Mouse (Mus musculus): Measurements from ENCODE around the gene Gtf2ird1. TPM values are rescaled to one million over a fixed set of nuclear protein-coding genes. Genes with fewer than 3 reads are reported as not detected.
A peak's percentile ranks its signal among the peaks of the same experiment; 100 is the strongest.

Gtf2ird1 gene
- polyA plus RNA-seq, 2 experiments = 99.0 to 100 TPM

GRCm38 (mm10) chr5:134491712-134492417 is 35.3 kb upstream of the Gtf2ird1 start:
- Histone ChIP-seq H3K9ac (ENCODE audit: low read depth, low read length, severe bottlenecking) (no peak overlapping the region), H3K4me2 (replicated peaks; ENCODE audit: low read depth, low read length, severe bottlenecking) (no peak overlapping the region), H3K4me1 (ENCODE audit: control insufficient read depth, insufficient read depth, low read length) (0 out of 2 replicates have a peak, but pooled peaks cover 2% of the 10 kb centered on the region), H3K27ac (replicated peaks; ENCODE audit: low read depth, low read length) (no peak overlapping the region), H3K36me3 (ENCODE audit: control insufficient read depth, insufficient read depth, low read length) (peaks cover 68% of the 10 kb centered on the region), H3K27me3 (ENCODE audit: control insufficient read depth, insufficient read depth, low read length) (no peaks in the 10 kb centered on the region), H3K9me3 (ENCODE audit: control insufficient read depth, low read length) (no peaks in the 10 kb centered on the region), H3K4me3 (replicated peaks; ENCODE audit: low read length) (no peak overlapping the region)
- DNase-seq (ENCODE audit: low spot score) = peak; percentile 83
- peak; percentile 27; the same call in 1 of the 2 replicates for ATAC-seq (ENCODE audit: low FRiP score, low read depth)
- WGBS = 30% methylated on average over 18 of the region's 18 CpGs
- TF ChIP-seq POLR2A (IDR thresholded peaks at IDR 0.05; ENCODE audit: borderline replicate concordance, extremely low read depth, insufficient read depth, insufficient read length) = no peak

- DNase-seq (ENCODE audit: low spot score) (no peak), ATAC-seq (ENCODE audit: low FRiP score, low read depth) (no peak)
- H3K4me2 ChIP-seq (replicated peaks; ENCODE audit: low read depth, low read length, severe bottlenecking) = no peak overlapping the region
- H3K27ac ChIP-seq (replicated peaks; ENCODE audit: low read depth, low read length) = no peak overlapping the region
- H3K9me3 ChIP-seq (ENCODE audit: control insufficient read depth, low read length) = no peaks in the 10 kb centered on the region
- WGBS = 88% methylated on average over 2 of the region's 2 CpGs
- H3K27me3 ChIP-seq (ENCODE audit: control insufficient read depth, insufficient read depth, low read length) = no peaks in the 10 kb centered on the region
- H3K36me3 ChIP-seq (ENCODE audit: control insufficient read depth, insufficient read depth, low read length) = peaks cover 61% of the 10 kb centered on the region
- TF ChIP-seq POLR2A (IDR thresholded peaks at IDR 0.05; ENCODE audit: borderline replicate concordance, extremely low read depth, insufficient read depth, insufficient read length) = no peak
- no peak overlapping the region for H3K9ac ChIP-seq (ENCODE audit: low read depth, low read length, severe bottlenecking)
- H3K4me3 ChIP-seq (replicated peaks; ENCODE audit: low read length) = no peak overlapping the region
- H3K4me1 ChIP-seq (ENCODE audit: control insufficient read depth, insufficient read depth, low read length) = 0 out of 2 replicates have a peak, but pooled peaks cover 2% of the 10 kb centered on the region
Observed at GRCm38 (mm10) chr5:134491206-134491605, 34.7 kb upstream of the Gtf2ird1 start.

GRCm38 (mm10) chr5:134490465-134490864 is 33.9 kb upstream of the Gtf2ird1 start:
- Histone ChIP-seq H3K9me3 (ENCODE audit: control insufficient read depth, low read length) (no peaks in the 10 kb centered on the region), H3K9ac (ENCODE audit: low read depth, low read length, severe bottlenecking) (no peak overlapping the region), H3K36me3 (ENCODE audit: control insufficient read depth, insufficient read depth, low read length) (peaks cover 54% of the 10 kb centered on the region), H3K27ac (replicated peaks; ENCODE audit: low read depth, low read length) (no peak overlapping the region), H3K27me3 (ENCODE audit: control insufficient read depth, insufficient read depth, low read length) (no peaks in the 10 kb centered on the region), H3K4me3 (replicated peaks; ENCODE audit: low read length) (no peak overlapping the region), H3K4me2 (replicated peaks; ENCODE audit: low read depth, low read length, severe bottlenecking) (no peak overlapping the region), H3K4me1 (ENCODE audit: control insufficient read depth, insufficient read depth, low read length) (0 out of 2 replicates have a peak, but pooled peaks cover 2% of the 10 kb centered on the region)
- 88% methylated on average over 12 of the region's 12 CpGs for WGBS
- no peak for TF ChIP-seq POLR2A (IDR thresholded peaks at IDR 0.05; ENCODE audit: borderline replicate concordance, extremely low read depth, insufficient read depth, insufficient read length)
- no peak for DNase-seq (ENCODE audit: low spot score)
- ATAC-seq (ENCODE audit: low FRiP score, low read depth) = no peak

GRCm38 (mm10) chr5:134489583-134489982 is 33.1 kb upstream of the Gtf2ird1 start:
- no peak for TF ChIP-seq POLR2A (IDR thresholded peaks at IDR 0.05; ENCODE audit: borderline replicate concordance, extremely low read depth, insufficient read depth, insufficient read length)
- Histone ChIP-seq H3K36me3 (ENCODE audit: control insufficient read depth, insufficient read depth, low read length) (peaks cover 47% of the 10 kb centered on the region), H3K4me3 (replicated peaks; ENCODE audit: low read length) (no peak overlapping the region), H3K9ac (ENCODE audit: low read depth, low read length, severe bottlenecking) (no peak overlapping the region), H3K4me2 (replicated peaks; ENCODE audit: low read depth, low read length, severe bottlenecking) (no peak overlapping the region), H3K27ac (replicated peaks; ENCODE audit: low read depth, low read length) (no peak overlapping the region), H3K4me1 (ENCODE audit: control insufficient read depth, insufficient read depth, low read length) (0 out of 2 replicates have a peak, but pooled peaks cover 2% of the 10 kb centered on the region), H3K9me3 (ENCODE audit: control insufficient read depth, low read length) (no peaks in the 10 kb centered on the region), H3K27me3 (ENCODE audit: control insufficient read depth, insufficient read depth, low read length) (no peaks in the 10 kb centered on the region)
- peak; percentile 54 for DNase-seq (ENCODE audit: low spot score)
- 33% methylated on average over 9 of the region's 9 CpGs for WGBS
- no peak for ATAC-seq (ENCODE audit: low FRiP score, low read depth)

- H3K9ac ChIP-seq (ENCODE audit: low read depth, low read length, severe bottlenecking) = no peak overlapping the region
- DNase-seq (ENCODE audit: low spot score) (no peak), ATAC-seq (ENCODE audit: low FRiP score, low read depth) (no peak)
- no peak overlapping the region for H3K4me2 ChIP-seq (replicated peaks; ENCODE audit: low read depth, low read length, severe bottlenecking)
- H3K9me3 ChIP-seq (ENCODE audit: control insufficient read depth, low read length) = no peaks in the 10 kb centered on the region
- H3K27ac ChIP-seq (replicated peaks; ENCODE audit: low read depth, low read length) = no peak overlapping the region
- H3K27me3 ChIP-seq (ENCODE audit: control insufficient read depth, insufficient read depth, low read length) = no peaks in the 10 kb centered on the region
- no peak for TF ChIP-seq POLR2A (IDR thresholded peaks at IDR 0.05; ENCODE audit: borderline replicate concordance, extremely low read depth, insufficient read depth, insufficient read length)
- 76% methylated on average over 4 of the region's 4 CpGs for WGBS
- peaks cover 38% of the 10 kb centered on the region for H3K36me3 ChIP-seq (ENCODE audit: control insufficient read depth, insufficient read depth, low read length)
- no peak overlapping the region for H3K4me3 ChIP-seq (replicated peaks; ENCODE audit: low read length)
- 0 out of 2 replicates have a peak, but pooled peaks cover 2% of the 10 kb centered on the region for H3K4me1 ChIP-seq (ENCODE audit: control insufficient read depth, insufficient read depth, low read length)
Observed at GRCm38 (mm10) chr5:134488596-134488995, 32.1 kb upstream of the Gtf2ird1 start.

All from limb, embryonic 14.5 days (tissue).